Mouse (Mus musculus): ENCODE data around the gene March6.

The March6 gene

DNA sequence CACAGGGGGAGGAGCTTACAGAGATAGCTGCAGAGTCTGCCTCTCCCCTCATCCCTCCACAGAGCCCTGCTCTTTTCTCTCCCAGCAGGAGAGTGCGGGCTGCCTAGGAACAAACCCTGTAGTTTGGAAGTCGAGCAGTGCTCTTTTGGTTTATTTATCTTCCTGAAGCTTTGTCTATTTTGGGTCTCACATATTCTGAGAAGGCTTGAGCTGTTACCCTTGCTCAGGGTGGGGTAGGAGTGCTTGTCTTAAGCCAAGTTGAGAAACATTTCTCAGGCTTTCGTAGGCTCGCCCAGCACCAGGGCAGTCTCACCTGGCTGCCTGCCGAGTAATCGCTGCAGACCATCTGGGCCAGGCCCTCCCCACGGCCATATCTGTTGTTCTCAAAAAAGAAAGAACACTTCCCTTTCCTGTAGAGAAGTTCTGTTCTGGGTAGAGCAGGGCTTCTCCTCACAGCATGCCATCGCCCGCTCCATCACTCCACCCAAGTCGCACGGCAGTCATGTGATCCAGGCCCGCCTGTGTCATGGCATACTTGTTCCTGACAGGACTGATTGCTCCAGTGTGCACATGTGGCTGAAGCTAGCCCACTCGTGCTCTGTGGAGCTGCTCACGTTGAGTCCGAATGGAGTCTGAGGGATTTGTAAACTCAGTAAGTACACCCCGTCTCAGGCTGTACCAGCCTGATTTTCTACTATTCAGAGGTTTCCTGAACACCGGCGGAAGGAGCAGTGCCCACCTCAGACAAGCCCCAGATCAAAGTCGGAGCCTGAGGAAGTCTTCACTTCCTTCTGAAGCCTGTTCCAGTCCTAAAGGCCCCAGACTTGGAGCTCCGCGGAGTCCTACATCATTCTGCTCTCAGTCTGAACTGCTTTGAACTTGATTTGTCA, 112.8 kb downstream of the March6 start:
- peak; percentile 33 to 52 for DNase-seq (ENCODE audit: low read depth in 1 of 2, low spot score in 2 of 2)

DNA sequence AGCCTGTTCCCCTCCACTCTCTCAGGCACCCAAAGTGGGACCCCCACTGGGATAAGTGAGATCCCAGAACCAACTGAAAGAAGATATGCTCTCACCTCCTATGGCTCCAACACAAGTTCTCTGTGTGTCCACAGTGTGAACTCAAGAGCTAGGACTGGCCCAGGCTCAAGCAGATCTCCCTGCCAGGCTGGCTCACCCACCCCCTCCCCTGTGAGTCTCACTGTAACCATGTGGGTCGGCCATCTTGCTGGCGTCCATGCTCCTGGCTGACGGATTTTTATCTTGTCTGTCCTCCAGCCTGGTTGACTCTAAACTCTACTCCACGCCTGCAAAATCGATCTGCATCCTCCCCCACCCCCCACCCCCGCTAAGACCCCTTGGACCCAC, 113.5 kb downstream of the March6 start:
- DNase-seq (ENCODE audit: low read depth in 1 of 2, low spot score in 2 of 2): no peak

DNA sequence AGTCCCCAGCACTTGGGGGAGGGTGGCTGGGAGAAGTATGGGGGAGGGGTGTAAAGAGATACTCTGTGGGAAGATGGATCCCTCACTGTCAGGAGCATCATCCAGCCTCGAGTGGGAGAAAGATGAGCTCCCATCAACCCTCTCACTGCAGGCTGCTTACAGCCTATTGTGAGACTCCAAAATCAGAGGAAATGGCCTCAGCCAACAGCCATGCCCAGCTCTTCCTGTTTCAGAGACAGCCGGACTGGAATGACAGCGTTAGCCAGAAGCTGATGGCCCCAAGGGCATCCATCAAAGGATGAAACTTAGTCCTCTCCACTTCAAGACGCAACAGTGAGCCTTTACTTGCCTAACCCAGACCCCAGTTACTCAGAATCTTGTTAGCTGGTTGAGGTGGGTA, 115.7 kb downstream of the March6 start:
- no peak for DNase-seq (ENCODE audit: low read depth in 1 of 2, low spot score in 2 of 2)

DNA sequence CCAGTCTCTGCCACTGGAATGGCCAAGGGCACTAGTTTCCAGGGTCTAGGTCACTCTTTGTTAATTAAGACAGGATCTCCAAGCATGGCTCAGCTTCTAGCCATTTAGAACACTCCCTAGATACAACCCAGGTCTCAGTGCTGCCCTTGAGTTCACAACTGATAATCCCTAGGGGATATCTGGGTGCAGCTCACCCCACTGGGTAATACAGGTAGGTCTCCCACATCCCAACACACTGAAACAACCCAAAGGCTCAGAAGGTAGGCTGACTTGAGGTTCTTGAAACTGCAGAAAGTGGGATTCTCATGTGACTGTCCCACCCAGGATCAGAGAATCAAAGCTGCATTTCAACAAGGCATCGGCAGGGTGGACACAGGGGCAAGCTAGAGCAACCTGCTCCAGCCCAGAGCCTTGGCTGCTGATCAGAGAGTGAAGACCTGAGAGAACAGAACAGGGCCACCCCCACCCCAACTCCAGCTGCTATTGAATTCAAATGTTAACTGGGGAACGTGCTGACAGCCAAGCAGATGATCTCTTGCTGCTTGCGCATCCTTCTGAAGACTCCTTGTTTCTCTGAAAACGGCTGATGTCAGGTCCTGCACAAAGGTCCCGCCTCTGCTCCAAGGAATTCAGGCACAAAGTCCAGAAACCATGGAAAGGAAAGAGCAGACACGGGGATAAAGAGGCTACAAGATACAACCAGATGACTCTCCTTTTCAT, 116.5 kb downstream of the March6 start:
- DNase-seq (ENCODE audit: low read depth in 1 of 2, low spot score in 2 of 2): no peak

DNA sequence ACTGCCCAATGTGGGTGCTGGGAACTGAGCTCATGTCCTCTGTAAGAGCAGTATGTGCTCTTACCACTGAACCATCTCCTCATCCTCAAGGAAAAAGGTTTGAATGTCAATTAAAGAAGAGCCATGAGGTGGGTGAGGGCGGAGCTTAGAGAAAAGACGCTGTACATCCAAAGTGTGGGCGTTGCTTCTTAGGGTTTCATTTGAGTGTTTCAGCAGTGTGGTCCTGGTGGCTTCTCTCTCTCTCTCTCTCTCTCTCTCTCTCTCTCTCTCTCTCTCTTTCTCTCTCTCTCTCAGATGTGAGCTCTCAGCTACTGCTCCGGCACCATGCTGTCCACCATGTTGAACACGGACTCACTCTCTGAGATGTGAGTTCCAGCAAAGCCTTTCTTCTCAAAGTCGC, 117.2 kb downstream of the March6 start:
- no peak for DNase-seq (ENCODE audit: low read depth in 1 of 2, low spot score in 2 of 2)

DNA sequence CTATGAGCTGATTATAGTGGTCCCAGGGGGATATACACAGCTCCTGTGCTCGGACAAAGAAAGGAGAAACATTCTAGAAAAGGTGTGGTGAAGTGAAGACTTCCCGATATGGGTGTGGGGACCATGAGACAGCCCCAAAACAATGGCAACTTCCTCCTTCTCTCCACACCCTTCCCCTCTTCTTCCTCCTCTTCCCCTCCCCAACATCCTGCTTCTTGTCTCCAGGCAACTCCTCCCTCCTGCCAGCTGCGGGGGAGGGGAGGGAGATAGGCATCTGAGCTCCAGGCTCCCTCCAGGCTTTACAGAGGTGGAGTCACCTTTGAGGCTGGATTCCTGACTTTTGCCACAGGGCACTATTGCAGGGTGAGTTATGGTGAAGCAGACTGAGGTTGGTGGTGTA, 117.9 kb downstream of the March6 start:
- DNase-seq (ENCODE audit: low read depth in 1 of 2, low spot score in 2 of 2): no peak

DNA sequence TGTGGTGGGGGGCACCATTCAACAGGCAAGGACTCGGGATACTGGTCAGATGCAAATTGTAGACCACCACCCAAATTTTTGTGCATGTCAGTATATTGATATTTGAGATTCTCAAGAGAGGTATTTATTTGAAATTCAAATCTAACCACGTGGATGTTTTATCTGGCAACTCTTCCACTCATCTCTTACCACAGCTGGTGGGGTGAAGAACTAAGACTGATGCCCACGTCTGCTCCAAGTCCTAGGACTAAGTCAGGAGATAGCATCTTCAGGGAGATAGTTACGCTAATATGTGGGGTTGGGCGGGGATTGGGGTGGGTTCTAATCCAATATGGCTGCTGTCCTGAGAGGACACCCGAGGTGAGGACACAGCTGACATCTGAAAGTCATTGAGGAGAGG, 118.4 kb downstream of the March6 start:
- no peak for DNase-seq (ENCODE audit: low read depth in 1 of 2, low spot score in 2 of 2)

DNA sequence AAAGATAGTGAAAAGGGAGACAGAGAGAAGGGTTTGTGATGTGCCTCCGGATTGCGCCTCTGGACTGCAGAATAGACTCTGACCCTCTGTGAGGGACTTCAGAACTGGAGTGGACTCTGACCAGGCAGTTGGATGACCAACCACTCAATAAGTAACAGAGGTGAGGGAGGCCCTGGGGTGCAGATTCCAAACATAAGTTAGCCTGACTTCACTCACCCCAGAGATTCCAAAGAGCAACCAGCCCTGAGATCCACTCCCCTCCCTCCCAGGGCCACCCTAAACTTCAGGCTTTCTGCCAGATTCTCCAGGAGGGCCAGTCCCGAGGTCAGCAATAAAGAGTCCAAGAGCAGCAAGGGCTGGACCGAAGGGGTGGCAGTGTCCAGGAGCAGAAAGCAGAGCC, 123.4 kb downstream of the March6 start:
- DNase-seq (ENCODE audit: low read depth in 1 of 2, low spot score in 2 of 2): no peak

DNA sequence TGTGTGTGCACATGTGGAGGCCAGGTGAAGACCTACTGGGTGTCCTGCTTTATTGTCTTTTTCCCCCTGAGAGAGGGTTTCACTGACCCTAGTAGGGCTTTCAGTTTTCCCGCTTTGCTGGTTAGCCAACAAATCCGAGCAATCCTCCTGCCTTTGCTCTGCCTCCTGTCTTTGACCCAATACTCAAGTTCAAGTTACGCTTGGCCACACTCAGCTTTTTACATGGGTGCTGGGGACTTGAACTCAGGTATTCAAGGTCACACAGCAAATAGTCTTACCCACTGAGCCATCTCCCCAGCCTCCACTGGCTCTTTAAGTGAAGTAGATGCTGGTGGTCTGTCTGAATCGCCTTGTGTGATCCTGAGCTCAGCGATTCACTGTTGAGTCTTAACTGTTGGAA, 124.0 kb downstream of the March6 start:
- no peak for DNase-seq (ENCODE audit: low read depth in 1 of 2, low spot score in 2 of 2)

Data from monocyte, adult 2 months (primary cell).